Mouse (Mus musculus) liver, embryonic 18 days (tissue): ENCODE results near the gene Zfp691. TPM values are rescaled to one million over a fixed set of nuclear protein-coding genes. Genes with fewer than 3 reads are reported as not detected.

Experiments used
- polyA plus RNA-seq: library from polyadenylated mRNA; depleted of rRNA; stranded (reverse); fragments of >200 nt; gene quantifications from 2 replicates; pipeline ENCODE4 v1.2.3, GENCODE M21; 2012; rRNA removed

The Zfp691 gene
- polyA plus RNA-seq = 3.2 TPM in 2 replicates

GRCm38 (mm10) chr4:119173851-119174453 is at the start of gene Zfp691:
Gene Zfp691, minus strand, starts transcription at chr4:119174195.

GRCm38 (mm10) chr4:119218169-119218568 is 44.2 kb upstream of the Zfp691 start, which contains the start of gene Tmem269:
Gene Tmem269, minus strand, starts transcription at chr4:119218217.

GRCm38 (mm10) chr4:119194909-119195581 is 21.1 kb upstream of the Zfp691 start, which contains the start of gene Svbp:
Gene Svbp, plus strand, starts transcription at chr4:119195306.

GRCm38 (mm10) chr4:119189864-119190263 is 15.9 kb upstream of the Zfp691 start, which contains the start of gene Ermap:
Gene Ermap, minus strand, starts transcription at chr4:119190011.

Other genes with a start within 250 kb of the Zfp691 start
- not detected in 2 replicates for gene Olfr1328, start 235.6 kb downstream of the Zfp691 start, polyA plus RNA-seq
- not detected in 2 replicates for gene Lao1, start 212.6 kb downstream of the Zfp691 start, polyA plus RNA-seq
- gene Slc2a1, start 65.5 kb downstream of the Zfp691 start, polyA plus RNA-seq = 53.7 and 73.6 TPM in 2 replicates
- 77.6 and 84.3 TPM in 2 replicates for gene Ermap, start 15.8 kb upstream of the Zfp691 start, polyA plus RNA-seq
- gene Svbp, start 21.1 kb upstream of the Zfp691 start, polyA plus RNA-seq = 27.3 and 28.9 TPM in 2 replicates
- gene Tmem269, start 44.0 kb upstream of the Zfp691 start, polyA plus RNA-seq = 0.02 and 0.03 TPM in 2 replicates
- gene AU022252, start 58.5 kb upstream of the Zfp691 start, polyA plus RNA-seq = 4.6 and 6.0 TPM in 2 replicates
- 17.8 and 19.8 TPM in 2 replicates for gene P3h1, start 58.7 kb upstream of the Zfp691 start, polyA plus RNA-seq
- under 0.01 TPM in 1 of 2 replicates, not detected in the other for gene Cldn19, start 81.2 kb upstream of the Zfp691 start, polyA plus RNA-seq
- 149 and 172 TPM in 2 replicates for gene Ybx1, start 120.4 kb upstream of the Zfp691 start, polyA plus RNA-seq
- 26.1 and 27.3 TPM in 2 replicates for gene Ppih, start 146.4 kb upstream of the Zfp691 start, polyA plus RNA-seq
- 1.3 and 1.6 TPM in 2 replicates for gene Ccdc30, start 241.3 kb upstream of the Zfp691 start, polyA plus RNA-seq
- 12.4 and 13.9 TPM in 2 replicates for gene Ppcs, start 248.2 kb upstream of the Zfp691 start, polyA plus RNA-seq
- 0.63 and 0.72 TPM in 2 replicates for gene Zmynd12, start 248.6 kb upstream of the Zfp691 start, polyA plus RNA-seq